Mouse (Mus musculus) MEL (cell line): ENCODE measurements around the gene Ubash3b. TPM values are rescaled to one million over a fixed set of nuclear protein-coding genes. Genes with fewer than 3 reads are reported as not detected.

ENCODE experiments used
- DNase-seq: peaks from one replicate; pipeline ENCODE4 v3.0.0; 2011; ENCODE audit warnings: low read depth, low spot score
- H3K27ac ChIP-seq: 2 replicates; pipeline ENCODE4 v1.5.1; 2012; ENCODE audit warnings: low read depth, mild to moderate bottlenecking, control low read depth, low read length, moderate library complexity; ENCODE audit not compliant: control insufficient read depth
- H3K27me3 ChIP-seq, 2 experiments: fragments of 150-350 bp in 1 of 2; sonication (generic) in 1 of 2; 2 replicates each; pipeline ENCODE4 v1.6.1; 2012; ENCODE audit warnings: low read length in 2 of 2, mild to moderate bottlenecking in 2 of 2, improper control_type of control experiment in 1 of 2, moderate library complexity in 1 of 2; ENCODE audit not compliant: insufficient read depth in 2 of 2, control insufficient read depth in 1 of 2
- H3K36me3 ChIP-seq, 2 experiments: 2 replicates each; pipeline ENCODE4 v1.6.1; 2012 to 2014; ENCODE audit warnings: low read length in 2 of 2, improper control_type of control experiment in 1 of 2, inconsistent platforms in 1 of 2, mild to moderate bottlenecking in 1 of 2; ENCODE audit not compliant: insufficient read depth in 2 of 2, control insufficient read depth in 1 of 2
- H3K4me1 ChIP-seq, 2 experiments: fragments of 150-350 bp in 1 of 2; sonication (generic) in 1 of 2; 2 replicates each; pipeline ENCODE4 v1.6.1; 2012; ENCODE audit warnings: low read length in 2 of 2, improper control_type of control experiment in 1 of 2, mild to moderate bottlenecking in 1 of 2; ENCODE audit not compliant: insufficient read depth in 2 of 2, control insufficient read depth in 1 of 2
- H3K4me3 ChIP-seq, 2 experiments: fragments of 150-350 bp in 1 of 2; sonication (generic) in 1 of 2; 2 replicates each; pipeline ENCODE4 v1.5.1; 2012; ENCODE audit warnings: low read depth in 2 of 2, low read length in 2 of 2, mild to moderate bottlenecking in 2 of 2, moderate library complexity in 2 of 2, control low read depth in 1 of 2, improper control_type of control experiment in 1 of 2; ENCODE audit not compliant: control insufficient read depth in 1 of 2, insufficient read depth in 1 of 2
- H3K79me2 ChIP-seq: 2 replicates; pipeline ENCODE4 v1.6.1; 2012; ENCODE audit warnings: mild to moderate bottlenecking, low read length, moderate library complexity; ENCODE audit not compliant: control insufficient read depth, poor library complexity, insufficient read depth
- H3K9ac ChIP-seq: 2 replicates; pipeline ENCODE4 v1.6.1; 2012; ENCODE audit warnings: low read depth, mild to moderate bottlenecking, control low read depth, low read length, moderate library complexity; ENCODE audit not compliant: control insufficient read depth, poor library complexity, severe bottlenecking
- H3K9me3 ChIP-seq: fragments of 150-350 bp; sonication (generic); replicated peaks from 2 replicates; pipeline ENCODE4 v1.6.1; 2012; ENCODE audit warnings: mild to moderate bottlenecking, low read length, improper control_type of control experiment, moderate library complexity; ENCODE audit not compliant: insufficient read depth
- BHLHE40 ChIP-seq: IDR thresholded peaks from 2 replicates; pipeline ENCODE4 v1.6.1; 2012; ENCODE audit warnings: low read depth, mild to moderate bottlenecking, inconsistent platforms, low read length, improper control_type of control experiment, borderline replicate concordance
- CHD1 ChIP-seq: IDR thresholded peaks from 2 replicates; pipeline ENCODE4 v1.6.1; 2012; ENCODE audit warnings: low read depth, mild to moderate bottlenecking, inconsistent platforms, low read length, improper control_type of control experiment
- CTCF ChIP-seq, 3 experiments: IDR thresholded peaks in 2 of 3; conservative IDR thresholded peaks in 1 of 3; 2 replicates each; pipeline ENCODE4 v1.5.1; 2011 to 2012; ENCODE audit warnings: low read length in 3 of 3, low read depth in 2 of 3, mild to moderate bottlenecking in 2 of 3, improper control_type of control experiment in 1 of 3, inconsistent platforms in 1 of 3, mixed read lengths in 1 of 3, moderate library complexity in 1 of 3; ENCODE audit not compliant: control insufficient read depth in 1 of 3, insufficient read depth in 1 of 3, poor library complexity in 1 of 3, severe bottlenecking in 1 of 3
- HCFC1 ChIP-seq: IDR thresholded peaks from 2 replicates; pipeline ENCODE4 v1.6.1; 2012; ENCODE audit warnings: low read depth, mild to moderate bottlenecking, inconsistent platforms, low read length, improper control_type of control experiment, moderate library complexity
- JUND ChIP-seq: IDR thresholded peaks from 2 replicates; pipeline ENCODE4 v1.6.1; 2011; ENCODE audit warnings: low read depth, mild to moderate bottlenecking, improper control_type of control experiment, low read length
- KAT2A ChIP-seq: conservative IDR thresholded peaks from 2 replicates; pipeline ENCODE4 v1.6.1; 2012; ENCODE audit warnings: low read depth, low read length, improper control_type of control experiment, inconsistent platforms
- MAFK ChIP-seq: IDR thresholded peaks from 2 replicates; pipeline ENCODE4 v1.6.1; 2011; ENCODE audit warnings: low read depth, mild to moderate bottlenecking, low read length, improper control_type of control experiment, borderline replicate concordance
- MAX ChIP-seq: IDR thresholded peaks from 2 replicates; pipeline ENCODE4 v1.6.1; 2011; ENCODE audit warnings: low read length, improper control_type of control experiment
- MEF2A ChIP-seq: IDR thresholded peaks from 2 replicates; pipeline ENCODE4 v1.6.1; 2014; ENCODE audit warnings: low read depth, mild to moderate bottlenecking, inconsistent platforms, low read length, improper control_type of control experiment; ENCODE audit not compliant: poor library complexity, insufficient replicate concordance, severe bottlenecking; ENCODE audit errors: extremely low read depth
- MYB ChIP-seq: IDR thresholded peaks from 2 replicates; pipeline ENCODE4 v1.6.1; 2011; ENCODE audit warnings: mild to moderate bottlenecking, low read depth, low read length, improper control_type of control experiment
- MYC ChIP-seq: IDR thresholded peaks from 2 replicates; pipeline ENCODE4 v1.6.1; 2011; ENCODE audit warnings: low read depth, mild to moderate bottlenecking, low read length, improper control_type of control experiment, moderate library complexity
- NRF1 ChIP-seq: IDR thresholded peaks from 2 replicates; pipeline ENCODE4 v1.6.1; 2014; ENCODE audit warnings: low read depth, mild to moderate bottlenecking, inconsistent platforms, low read length, improper control_type of control experiment, moderate library complexity; ENCODE audit not compliant: poor library complexity, insufficient read depth, severe bottlenecking
- POLR2AphosphoS2 ChIP-seq: IDR thresholded peaks from 2 replicates; pipeline ENCODE4 v1.6.1; 2011; ENCODE audit warnings: low read length, improper control_type of control experiment
- RAD21 ChIP-seq: IDR thresholded peaks from 2 replicates; pipeline ENCODE4 v1.6.1; 2011; ENCODE audit warnings: mild to moderate bottlenecking, low read depth, low read length, improper control_type of control experiment
- SMC3 ChIP-seq: IDR thresholded peaks from 2 replicates; pipeline ENCODE4 v1.6.1; 2011; ENCODE audit warnings: low read depth, low read length, improper control_type of control experiment
- TBP ChIP-seq: IDR thresholded peaks from 2 replicates; pipeline ENCODE4 v1.8.0; 2011; ENCODE audit warnings: low read depth, low read length, improper control_type of control experiment
- TCF12 ChIP-seq: IDR thresholded peaks from 2 replicates; pipeline ENCODE4 v1.6.1; 2014; ENCODE audit warnings: low read depth, mild to moderate bottlenecking, inconsistent platforms, low read length, improper control_type of control experiment, moderate library complexity
- ZC3H11A ChIP-seq: IDR thresholded peaks from 2 replicates; pipeline ENCODE4 v1.6.1; 2012; ENCODE audit warnings: low read depth, mild to moderate bottlenecking, inconsistent platforms, low read length, improper control_type of control experiment
- ZKSCAN1 ChIP-seq: IDR thresholded peaks from 2 replicates; pipeline ENCODE4 v1.6.1; 2012; ENCODE audit warnings: low read depth, mild to moderate bottlenecking, inconsistent platforms, low read length, improper control_type of control experiment, moderate library complexity
- ZMIZ1 ChIP-seq: IDR thresholded peaks from 2 replicates; pipeline ENCODE4 v1.6.1; 2012; ENCODE audit warnings: low read depth, mild to moderate bottlenecking, inconsistent platforms, low read length, improper control_type of control experiment, moderate library complexity
- polyA plus RNA-seq, 2 experiments: library from polyadenylated mRNA; stranded (reverse) in 1 of 2; unstranded in 1 of 2; fragments of >175 nt in 1 of 2; fragments of >200 nt in 1 of 2; gene quantifications; 2 replicates each; pipeline versions ENCODE4 v1.2.1 to v1.2.4; 2012; ENCODE audit warnings: low replicate concordance in 2 of 2, low read depth in 1 of 2; ENCODE audit not compliant: insufficient read length in 2 of 2, insufficient read depth in 1 of 2, missing spikeins in 1 of 2
- total RNA-seq: library from RNA; depleted of rRNA; stranded (reverse); fragments of 300-350 nt; gene quantifications from 2 replicates; pipeline ENCODE4 v1.2.3, GENCODE M21; 2012

Gene Ubash3b
- total and polyA plus RNA-seq, 3 experiments = 5.4 to 11.3 TPM; not detected in 1

GRCm38 (mm10) chr9:41162363-41162762 is 866 bp upstream of the Ubash3b start:
- H3K36me3 ChIP-seq = peaks cover 0 to 8% of the 10 kb centered on the region in 2 experiments; a peak in 2 of 4 replicates
- TF ChIP-seq TCF12 = no peak
- no peak for TF ChIP-seq MYC
- TF ChIP-seq CTCF (IDR thresholded peaks at IDR 0.05 in 2 of 3, conservative IDR thresholded peaks at IDR 0.05 in 1 of 3; ENCODE audit: control insufficient read depth in 1 of 3, insufficient read depth in 1 of 3, low read depth in 2 of 3, low read length in 3 of 3, poor library complexity in 1 of 3, severe bottlenecking in 1 of 3) = no peak
- no peak for TF ChIP-seq NRF1
- no peak for TF ChIP-seq JUND
- no peak for TF ChIP-seq ZKSCAN1
- TF ChIP-seq ZMIZ1 = no peak
- no peak for TF ChIP-seq MAX

GRCm38 (mm10) chr9:41160536-41161176 is 841 bp downstream of the Ubash3b start:
- H3K4me3 ChIP-seq = no peak overlapping the region
- peak overlapping the region; percentile 25; the same call in 1 of the 2 replicates for H3K27ac ChIP-seq
- H3K36me3 ChIP-seq = no peaks in the 10 kb centered on the region; a peak in 1 of 4 replicates
- no peak for DNase-seq
- peak overlapping the region; percentile 17; the same call in 1 of the 2 replicates for H3K9ac ChIP-seq
- no peaks in the 10 kb centered on the region for H3K27me3 ChIP-seq
- peaks cover 0 to 13% of the 10 kb centered on the region in 2 experiments; a peak in 2 of 4 replicates for H3K4me1 ChIP-seq
- H3K9me3 ChIP-seq = no peaks in the 10 kb centered on the region
- H3K79me2 ChIP-seq = peaks cover 7% of the 10 kb centered on the region
- TF ChIP-seq KAT2A (no peak), MAFK (no peak), MYB (no peak), MAX (no peak), BHLHE40 (no peak), RAD21 (no peak), MEF2A (no peak), ZKSCAN1 (no peak), POLR2AphosphoS2 (no peak), ZC3H11A (no peak), JUND (no peak), SMC3 (no peak), TBP (no peak), CHD1 (no peak), HCFC1 (no peak)

More at GRCm38 (mm10) chr9:41162363-41162762, 866 bp upstream of the Ubash3b start:
- Histone ChIP-seq H3K4me3 (no peak overlapping the region), H3K4me1 (peaks cover 2 to 18% of the 10 kb centered on the region in 2 experiments; a peak in 3 of 4 replicates), H3K27me3 (no peaks in the 10 kb centered on the region), H3K27ac (no peak overlapping the region), H3K9ac (no peak overlapping the region), H3K79me2 (peaks cover 1% of the 10 kb centered on the region), H3K9me3 (no peaks in the 10 kb centered on the region)
- DNase-seq = no peak
